8 mouse cellular contexts compared by ENCODE assay signal in genomic region chr2:90866524-90866923, GRCm38 (mm10). TPM values are rescaled to one million over a fixed set of nuclear protein-coding genes. Genes with fewer than 3 reads are reported as not detected.
DNase-seq lines count a peak whose midpoint lies in the region; ATAC-seq and TF ChIP-seq lines count a peak whose summit lies in the region.

No protein-coding gene starts in this region.

- H3K4me1 ChIP-seq in hindbrain, postnatal 0 days (ENCODE audit: insufficient read depth, low read length) = no peaks in the 10 kb centered on the region

- intact Hi-C loops in gastrocnemius, adult 2 months (cut with DNase I) = loop anchor here (2.0 kb wide), 2 partner anchors 194 to 234 kb away; no protein-coding TSS in a partner anchor
- intact Hi-C loops in left cerebral cortex, adult 2 months (cut with DNase I) = loop anchor here (2.0 kb wide), 2 partner anchors 34 to 234 kb away; no protein-coding TSS in a partner anchor

- peak; percentile 99 for TF ChIP-seq CTCF in gastrocnemius, adult 2 months (IDR thresholded peaks at IDR 0.05)
- TF ChIP-seq CTCF in hindbrain, postnatal 0 days (IDR thresholded peaks at IDR 0.05; ENCODE audit: low read depth) = peak; percentile 92
- TF ChIP-seq CTCF in left cerebral cortex, adult 2 months (IDR thresholded peaks at IDR 0.05) = peak; percentile 97

- H3K9ac ChIP-seq in hindbrain, postnatal 0 days (replicated peaks; ENCODE audit: low read length) = no peak overlapping the region

- no peak overlapping the region for H3K4me3 ChIP-seq in gastrocnemius, adult 2 months
- H3K4me3 ChIP-seq in hindbrain, postnatal 0 days (ENCODE audit: low read length) = no peak overlapping the region
- no peak overlapping the region for H3K4me3 ChIP-seq in left cerebral cortex, adult 2 months

- ATAC-seq in common myeloid progenitor, adult 5-6 weeks (replicated peaks; ENCODE audit: low read depth, poor library complexity, severe bottlenecking) = peak; percentile 86
- peak; percentile 86 for ATAC-seq in hindbrain, postnatal 0 days

- peaks cover 20% of the 10 kb centered on the region for H3K36me3 ChIP-seq in hindbrain, postnatal 0 days (ENCODE audit: insufficient read depth, low read length)

- H3K9me3 ChIP-seq in hindbrain, postnatal 0 days (ENCODE audit: low read length) = no peaks in the 10 kb centered on the region

- peak overlapping the region; percentile 41 for H3K27ac ChIP-seq in gastrocnemius, adult 2 months
- no peak overlapping the region for H3K27ac ChIP-seq in hindbrain, postnatal 0 days
- H3K27ac ChIP-seq in left cerebral cortex, adult 2 months = peak overlapping the region; percentile 80

- DNase-seq in ZHBTc4 (ENCODE audit: low read depth, low spot score) = peak; percentile 79
- peak; percentile 88 for DNase-seq in gastrocnemius, adult 2 months
- DNase-seq in hindbrain, postnatal 0 days (ENCODE audit: low spot score) = peak; percentile 92
- peak; percentile 84 to 92 for DNase-seq in left cerebral cortex, adult 2 months (ENCODE audit: extremely low spot score in 1 of 2, low spot score in 2 of 2)
- DNase-seq in lung, postnatal 4 days = peak; percentile 75 to 87
- peak; percentile 94 to 96 for DNase-seq in right cerebral cortex, adult 2 months (ENCODE audit: low spot score in 2 of 2)
- peak; percentile 51 for DNase-seq in urinary bladder, adult 2 months (ENCODE audit: low spot score)

- H3K27me3 ChIP-seq in hindbrain, postnatal 0 days (ENCODE audit: insufficient read depth, low read length) = no peaks in the 10 kb centered on the region

- H3K4me2 ChIP-seq in hindbrain, postnatal 0 days (ENCODE audit: low read depth, low read length) = no peak overlapping the region

- 8% methylated on average over 3 of the region's 3 CpGs for WGBS in hindbrain, postnatal 0 days

RNA-seq across cellular contexts. Expression of gene C1qtnf4, which starts 19.1 kb away (rescaled TPM):
- not detected in 2 replicates for total RNA-seq in common myeloid progenitor, adult 5-6 weeks (2017)
- total RNA-seq in gastrocnemius, adult 2 months (2021) = 1 to 10 TPM; 4.3 to 6.1 TPM
- 552 and 661 TPM in 2 replicates for total RNA-seq in hindbrain, postnatal 0 days (2014; rRNA removed)
- 228 and 230 TPM in 2 replicates for polyA plus RNA-seq in hindbrain, postnatal 0 days (2015; fragmentation: Nextera tagmentation; extraction: Ambion mirVana)
- 100 to 1,000 TPM; 259 to 287 TPM for total RNA-seq in left cerebral cortex, adult 2 months (2021)
- 4.9 and 7.2 TPM in 2 replicates for polyA plus RNA-seq in urinary bladder, adult 2 months (2012; rRNA removed)

RNA-seq across cellular contexts. Expression of gene Mtch2, which starts 19.6 kb away (rescaled TPM):
- total RNA-seq in common myeloid progenitor, adult 5-6 weeks (2017) = 139 and 181 TPM in 2 replicates
- total RNA-seq in gastrocnemius, adult 2 months (2021) = 100 to 1,000 TPM; 156 to 179 TPM
- 111 and 126 TPM in 2 replicates for total RNA-seq in hindbrain, postnatal 0 days (2014; rRNA removed)
- 202 and 214 TPM in 2 replicates for polyA plus RNA-seq in hindbrain, postnatal 0 days (2015; fragmentation: Nextera tagmentation; extraction: Ambion mirVana)
- 100 to 1,000 TPM in 1 of 2 experiments, 10 to 100 TPM in 1; 99.8 to 115 TPM for total RNA-seq in left cerebral cortex, adult 2 months (2021)
- polyA plus RNA-seq in urinary bladder, adult 2 months (2012; rRNA removed) = 135 and 146 TPM in 2 replicates

RNA-seq across cellular contexts. Expression of gene Kbtbd4, which starts 38.0 kb away (rescaled TPM):
- total RNA-seq in common myeloid progenitor, adult 5-6 weeks (2017) = 26.1 and 35.8 TPM in 2 replicates
- total RNA-seq in gastrocnemius, adult 2 months (2021) = 10 to 100 TPM; 18.5 to 20.6 TPM
- 43.1 and 43.6 TPM in 2 replicates for total RNA-seq in hindbrain, postnatal 0 days (2014; rRNA removed)
- polyA plus RNA-seq in hindbrain, postnatal 0 days (2015; fragmentation: Nextera tagmentation; extraction: Ambion mirVana) = 46.7 and 49.5 TPM in 2 replicates
- total RNA-seq in left cerebral cortex, adult 2 months (2021) = 10 to 100 TPM; 36.5 to 41.2 TPM
- polyA plus RNA-seq in urinary bladder, adult 2 months (2012; rRNA removed) = 15.5 and 17.9 TPM in 2 replicates

RNA-seq across cellular contexts. Expression of gene Ndufs3, which starts 38.1 kb away (rescaled TPM):
- total RNA-seq in common myeloid progenitor, adult 5-6 weeks (2017) = 77.5 and 102 TPM in 2 replicates
- 100 to 1,000 TPM; 460 to 625 TPM for total RNA-seq in gastrocnemius, adult 2 months (2021)
- total RNA-seq in hindbrain, postnatal 0 days (2014; rRNA removed) = 186 TPM in 2 replicates
- 271 and 274 TPM in 2 replicates for polyA plus RNA-seq in hindbrain, postnatal 0 days (2015; fragmentation: Nextera tagmentation; extraction: Ambion mirVana)
- total RNA-seq in left cerebral cortex, adult 2 months (2021) = 100 to 1,000 TPM; 217 to 242 TPM
- polyA plus RNA-seq in urinary bladder, adult 2 months (2012; rRNA removed) = 153 and 162 TPM in 2 replicates

Comparison
In these comparisons a context has a peak if more than half of its experiments do, and no peak if none do; other contexts are left out.
1. RNA of gene C1qtnf4, which starts 19.1 kb away (total RNA-seq): 552 to 661 TPM in hindbrain, postnatal 0 days and 259 to 287 TPM in left cerebral cortex, adult 2 months; 4.3 to 6.1 TPM in gastrocnemius, adult 2 months and not detected in common myeloid progenitor, adult 5-6 weeks; every median in the first group is over 10 times any median in the second.
2. Peak in every context shown above with its lines, with median percentiles within 50 percentile points of each other: DNase-seq and CTCF ChIP-seq.